Mouse (Mus musculus): ENCODE measurements around the gene Ndufs2.
A peak's percentile ranks its signal among the peaks of the same experiment; 100 is the strongest.

Gene Ndufs2

DNA sequence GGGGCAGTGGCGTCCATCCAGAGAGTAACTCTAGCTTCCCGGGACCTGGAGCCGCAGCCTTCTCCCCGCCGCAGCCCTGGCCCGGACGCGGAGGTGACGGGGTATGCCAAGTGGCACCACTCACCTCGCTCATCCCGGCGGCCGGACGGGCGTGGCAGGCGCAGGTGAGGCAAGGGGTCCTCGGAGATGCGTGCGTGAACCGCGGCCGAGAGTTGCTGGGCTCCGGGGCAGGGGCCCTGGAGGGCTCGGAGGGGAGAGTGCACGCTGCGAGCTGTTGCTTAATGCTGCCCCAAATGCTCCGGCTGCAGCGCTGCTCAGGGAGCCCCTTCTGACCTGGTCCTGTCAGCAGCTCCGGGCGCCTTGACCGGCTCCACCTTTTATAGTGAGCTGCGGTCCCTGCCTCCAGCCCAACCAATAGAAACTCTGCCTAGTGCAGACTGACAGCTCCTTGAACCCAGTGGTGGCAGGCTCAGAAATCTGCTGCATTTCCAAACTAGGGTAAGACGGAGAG, 55.2 kb downstream of the Ndufs2 start, which contains the start of gene Pcp4l1:
Gene Pcp4l1 (minus strand): TSS at position 382 of the 511 bp plus-strand sequence.
- DNase-seq (ENCODE audit: low spot score): peak; percentile 37

DNA sequence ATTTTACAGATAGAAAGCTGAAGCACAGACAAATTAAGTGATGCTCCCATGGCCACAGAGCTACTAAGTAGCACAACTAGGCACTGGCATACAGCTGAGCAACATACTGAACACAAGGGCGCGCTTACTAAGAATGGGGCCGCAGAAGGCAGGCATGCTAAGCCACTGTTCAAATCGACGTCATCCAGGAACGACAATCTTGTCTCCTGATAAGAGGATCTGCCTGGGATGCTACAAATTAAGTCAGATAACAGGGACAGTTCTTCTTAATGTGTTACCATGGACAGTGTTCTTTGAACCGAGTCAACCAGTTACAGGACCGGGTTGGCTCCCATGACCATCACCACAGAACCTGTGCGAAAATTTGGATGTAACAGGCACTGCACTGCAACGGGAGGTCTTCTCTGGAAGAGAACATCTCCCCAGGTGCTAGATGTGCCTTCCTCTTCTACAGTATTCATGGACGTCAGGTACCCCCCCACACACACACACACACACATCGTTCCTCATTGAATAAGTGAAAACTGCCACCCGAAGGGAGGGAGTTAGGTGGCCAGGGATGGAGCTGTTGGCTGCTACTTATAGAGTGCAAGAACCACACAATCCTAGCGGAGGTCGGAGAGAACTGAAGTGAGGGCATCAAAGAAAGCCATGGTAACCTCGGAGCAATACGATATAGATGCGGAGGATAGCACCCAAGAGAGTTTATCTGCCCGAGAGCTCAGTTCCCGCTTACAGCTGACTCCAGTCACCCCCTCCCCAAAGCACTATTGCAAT, 56.0 kb downstream of the Ndufs2 start:
- no peak for DNase-seq (ENCODE audit: low spot score)

DNA sequence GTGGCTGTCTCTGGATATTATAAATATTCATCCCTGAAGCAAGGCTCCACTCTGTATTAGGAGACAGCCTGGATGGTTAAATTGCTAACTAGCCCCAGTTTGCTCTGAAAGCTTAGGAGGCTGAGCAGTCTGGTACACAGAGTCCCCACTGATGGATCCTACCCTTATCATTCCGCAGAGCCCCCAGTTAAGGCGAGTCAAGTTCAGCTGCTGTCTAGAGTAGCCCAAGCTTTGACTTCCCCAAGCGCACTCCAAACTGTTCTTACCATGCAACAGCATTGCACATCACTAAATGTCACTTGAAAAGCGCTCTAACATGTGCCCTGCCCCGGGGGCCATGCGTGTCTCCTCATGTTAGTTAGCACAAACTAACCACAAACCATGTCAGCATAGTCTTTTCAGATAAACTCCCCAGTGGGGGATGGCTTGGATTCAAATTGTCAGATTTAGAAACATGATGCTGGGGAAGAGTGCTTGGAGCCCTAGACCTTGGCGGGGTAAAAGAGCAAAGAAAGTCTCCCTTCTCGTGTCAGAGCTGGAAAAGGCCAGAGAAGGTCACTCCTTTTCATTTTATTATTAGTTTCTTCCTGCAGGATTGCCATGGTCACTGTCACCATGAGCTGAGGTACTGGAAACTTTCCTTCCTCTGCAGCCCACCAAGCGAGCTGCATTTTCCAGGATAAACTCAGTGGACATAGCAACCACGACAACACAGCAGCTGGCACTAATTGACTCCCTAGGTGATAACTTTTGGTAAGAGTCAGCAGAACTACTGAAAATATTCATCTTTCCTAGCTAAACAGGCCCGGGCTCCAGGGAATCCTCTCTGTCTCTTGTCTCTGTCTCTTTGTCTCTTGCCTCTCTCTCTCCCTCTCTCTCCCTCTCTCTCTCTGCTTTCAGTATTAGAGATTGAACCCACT, 57.0 kb downstream of the Ndufs2 start:
- DNase-seq (ENCODE audit: low spot score): no peak

DNA sequence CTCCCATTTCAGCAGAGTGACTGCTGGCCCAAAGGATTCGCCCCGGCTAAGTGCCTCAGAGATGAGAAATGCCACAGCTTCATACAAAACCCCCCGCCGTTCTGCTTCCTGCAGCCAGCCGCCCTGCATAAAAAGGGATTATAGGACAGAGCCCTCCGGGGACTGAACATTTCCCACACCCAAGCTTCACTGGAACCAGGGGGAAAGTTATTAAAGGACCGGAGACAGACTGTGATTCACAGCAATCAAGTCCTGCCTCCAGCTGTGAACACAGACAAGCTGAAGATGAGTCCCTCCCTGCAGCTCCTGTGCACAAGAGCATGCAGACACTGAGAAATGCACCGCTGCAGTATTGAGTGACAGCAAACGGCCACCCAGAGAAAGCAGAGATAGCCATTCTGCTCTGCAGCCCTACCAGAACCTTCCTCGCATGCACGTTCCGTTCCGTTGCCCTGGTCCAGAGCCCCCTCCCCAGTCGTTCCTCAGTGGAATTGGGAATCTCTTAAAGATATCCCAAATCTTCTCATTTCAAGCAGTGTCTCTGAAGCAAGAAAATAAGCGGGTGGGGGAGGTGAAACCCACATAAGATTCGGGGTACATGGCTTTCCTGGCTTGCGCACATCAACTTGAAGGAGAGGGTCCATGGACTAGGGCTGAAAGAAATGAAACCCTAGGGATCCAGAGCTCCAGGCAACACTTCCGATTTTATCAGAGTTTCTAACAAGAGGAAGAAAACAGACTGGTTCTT, 57.9 kb downstream of the Ndufs2 start:
- no peak for DNase-seq (ENCODE audit: low spot score)

DNA sequence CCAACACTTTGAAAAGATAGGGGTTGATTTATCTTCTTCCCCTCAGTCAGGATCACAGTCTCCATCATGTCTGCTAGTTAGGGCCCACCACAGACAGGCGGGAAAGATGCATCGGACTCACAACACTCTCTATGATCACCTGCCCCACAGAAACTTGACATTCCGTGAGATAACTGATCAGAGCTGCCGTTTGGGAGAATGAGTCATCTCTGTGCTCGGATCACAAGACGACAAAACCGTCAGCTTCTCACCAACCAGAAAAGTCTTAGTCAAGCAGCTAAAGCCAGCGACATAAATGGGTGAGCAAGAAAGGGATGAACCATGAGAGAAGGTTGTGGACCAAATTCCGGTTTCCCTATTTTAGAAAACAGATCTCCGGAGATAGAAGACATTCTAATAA, 58.9 kb downstream of the Ndufs2 start:
- no peak for DNase-seq (ENCODE audit: low spot score)

DNA sequence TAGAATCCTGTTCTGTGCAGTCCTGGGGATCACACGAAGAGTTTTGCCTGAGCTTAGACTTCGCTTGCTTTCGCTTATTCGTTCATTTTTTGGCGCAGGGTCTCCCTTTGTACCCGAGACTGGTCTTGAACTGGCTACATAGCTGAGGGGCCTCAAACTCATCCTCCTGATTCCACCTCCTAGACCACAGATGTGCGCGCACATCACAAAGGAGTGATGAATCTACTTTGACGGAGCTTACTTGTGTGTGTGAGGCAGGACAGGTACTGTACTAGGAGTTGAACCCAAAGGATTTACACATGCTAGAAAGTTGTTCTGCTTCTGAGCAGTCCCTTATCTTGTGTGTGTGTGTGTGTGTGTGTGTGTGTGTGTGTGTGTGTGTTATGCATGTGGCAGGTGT, 60.4 kb downstream of the Ndufs2 start:
- DNase-seq (ENCODE audit: low spot score): no peak

DNA sequence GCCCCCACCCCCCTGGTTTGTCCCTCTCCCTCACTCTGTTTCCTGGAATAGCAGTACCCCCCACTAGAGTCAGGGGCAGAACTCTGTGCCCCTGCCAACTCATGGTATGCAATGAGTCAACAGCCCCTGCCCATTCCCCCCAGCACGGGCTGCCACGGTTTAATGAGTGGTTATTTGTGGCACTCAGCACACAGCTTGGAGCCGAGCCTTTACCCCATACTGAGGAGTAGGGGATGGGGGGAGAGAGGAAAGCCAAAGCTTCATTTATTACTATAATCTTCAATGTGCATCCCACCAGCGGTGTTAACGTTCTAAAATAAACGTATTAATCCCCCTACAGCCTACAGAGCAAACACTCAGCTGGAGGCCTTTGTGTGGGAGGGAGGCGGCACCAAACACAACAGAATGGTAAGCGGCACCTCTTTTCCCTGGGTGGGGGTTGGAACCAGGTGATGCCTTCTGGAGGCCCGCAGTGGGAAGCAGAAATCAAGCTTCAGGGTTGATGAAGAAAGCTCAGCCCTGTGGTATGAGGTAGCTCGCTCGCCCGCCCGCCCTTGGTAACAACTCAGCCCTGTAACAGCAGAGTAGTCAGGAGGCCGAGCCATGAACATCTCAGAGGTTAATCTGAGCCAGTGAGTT, 61.6 kb downstream of the Ndufs2 start:
- no peak for DNase-seq (ENCODE audit: low spot score)

DNA sequence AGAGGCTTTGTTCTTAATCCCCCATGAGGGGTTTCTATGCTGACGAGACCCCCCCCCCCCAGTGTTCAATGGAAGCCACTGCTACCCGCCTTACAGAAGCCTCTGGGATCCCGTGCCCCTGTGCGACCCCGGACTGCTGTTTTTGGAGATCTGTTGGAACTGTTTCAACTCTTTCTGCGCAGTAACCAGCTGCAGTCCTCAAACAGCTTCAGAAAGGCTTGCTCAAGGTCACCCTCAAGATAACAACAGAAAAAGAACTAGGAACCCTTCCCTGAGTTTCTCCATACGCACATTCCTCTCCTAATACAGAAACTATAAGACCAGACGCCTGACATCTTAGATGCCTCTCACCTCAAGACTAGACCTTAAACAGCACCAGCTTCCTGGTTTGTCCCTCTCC, 62.1 kb downstream of the Ndufs2 start:
- no peak for DNase-seq (ENCODE audit: low spot score)

DNA sequence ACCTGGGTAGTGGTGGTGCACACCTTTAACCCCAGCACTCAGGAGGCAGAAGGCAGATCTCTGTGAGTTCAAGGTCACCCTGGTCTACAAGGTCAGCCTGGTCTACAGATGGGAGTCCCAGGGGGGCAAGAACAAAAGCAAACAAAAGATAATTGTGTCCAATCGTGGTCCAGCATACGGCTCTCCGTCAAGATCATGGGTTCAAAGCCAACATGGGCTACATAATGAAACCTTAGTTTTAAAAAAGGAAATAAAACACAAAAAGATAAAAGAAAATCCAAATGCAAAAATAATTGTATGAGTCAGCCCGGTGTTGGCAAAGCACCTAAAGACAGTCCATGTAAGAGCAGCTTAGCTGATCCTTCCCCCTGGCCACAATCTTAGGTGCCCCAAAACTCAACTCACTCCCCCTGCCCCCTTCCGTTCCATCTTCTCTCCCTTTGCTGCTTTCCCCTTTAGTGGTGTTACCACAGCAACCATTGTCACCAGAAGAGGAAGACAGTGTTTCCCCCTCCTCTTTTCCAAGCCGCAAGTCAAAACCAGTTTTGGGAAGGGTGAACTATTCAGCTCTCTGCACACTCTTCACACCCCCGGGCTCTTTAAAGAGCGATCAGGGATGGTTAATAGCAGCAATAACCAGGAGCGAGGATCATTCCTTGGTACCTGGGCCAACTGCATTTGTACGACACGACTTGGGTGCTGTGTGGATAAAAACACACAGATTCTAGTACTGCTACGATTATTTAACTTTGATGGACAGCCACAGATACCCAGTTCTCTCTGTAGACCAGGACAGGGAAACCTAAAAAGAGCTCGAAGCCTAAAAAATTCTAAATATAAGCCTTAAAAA, 63.1 kb downstream of the Ndufs2 start:
- DNase-seq (ENCODE audit: low spot score): no peak

DNA sequence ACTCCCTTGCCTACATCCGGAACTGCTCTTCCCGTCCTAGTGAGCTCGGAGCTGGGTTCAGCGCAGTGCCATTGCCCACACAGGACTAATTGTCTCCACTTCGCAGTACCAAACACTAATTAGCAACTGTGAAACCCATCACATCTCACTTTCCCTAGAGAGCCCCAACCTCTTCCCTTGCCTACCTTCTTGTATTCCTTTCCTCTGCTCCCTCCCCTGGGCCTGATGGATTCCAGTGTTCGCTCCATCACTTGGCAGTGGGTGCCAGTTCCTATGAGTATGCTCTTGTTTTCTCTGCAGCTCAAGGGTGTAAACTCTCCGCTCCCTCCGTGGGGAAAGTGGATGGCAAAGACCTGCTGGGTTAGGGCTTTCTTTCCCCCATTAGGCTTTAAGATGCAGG, 65.5 kb downstream of the Ndufs2 start:
- no peak for DNase-seq (ENCODE audit: low spot score)

All from ovary, postnatal 14 days (tissue).